Mouse (Mus musculus) lung, embryonic 16.5 days (tissue): ENCODE results near the gene Sytl2. TPM values are rescaled to one million over a fixed set of nuclear protein-coding genes. Genes with fewer than 3 reads are reported as not detected.

Experiments
- ATAC-seq: fragments of 200-750 bp; cut with Nextera tagmentation; 2 replicates; pipeline ENCODE4 v1.8.0; 2017; ENCODE audit warnings: low read depth, mild to moderate bottlenecking, moderate library complexity
- H3K27ac ChIP-seq: fragments of 300-500 bp; sonication (generic); 2 replicates; pipeline ENCODE4 v1.5.1; 2014; ENCODE audit warnings: mild to moderate bottlenecking, control low read depth, low read length
- H3K27me3 ChIP-seq: fragments of 300-500 bp; sonication (generic); 2 replicates; pipeline ENCODE4 v1.6.1; 2014; ENCODE audit warnings: low read depth, low read length, mixed read lengths; ENCODE audit not compliant: control insufficient read depth, insufficient read depth
- H3K36me3 ChIP-seq: fragments of 300-500 bp; sonication (generic); 2 replicates; pipeline ENCODE4 v1.6.1; 2014; ENCODE audit warnings: low read length; ENCODE audit not compliant: control insufficient read depth, insufficient read depth
- H3K4me1 ChIP-seq: fragments of 300-500 bp; sonication (generic); replicated peaks from 2 replicates; pipeline ENCODE4 v1.6.1; 2014; ENCODE audit warnings: low read length, mixed read lengths; ENCODE audit not compliant: control insufficient read depth, insufficient read depth
- H3K4me2 ChIP-seq: fragments of 300-500 bp; sonication (generic); 2 replicates; pipeline ENCODE4 v1.6.1; 2014; ENCODE audit warnings: low read depth, low read length, control low read depth
- H3K4me3 ChIP-seq: fragments of 300-500 bp; sonication (generic); 2 replicates; pipeline ENCODE4 v1.5.1; 2014; ENCODE audit warnings: mild to moderate bottlenecking, low read length, control low read depth
- H3K9ac ChIP-seq: fragments of 300-500 bp; sonication (generic); 2 replicates; pipeline ENCODE4 v1.6.1; 2014; ENCODE audit warnings: low read length, control low read depth
- H3K9me3 ChIP-seq: fragments of 300-500 bp; sonication (generic); 2 replicates; pipeline ENCODE4 v1.6.1; 2016; ENCODE audit warnings: low read length; ENCODE audit not compliant: control insufficient read depth
- WGBS: fragments of 180-500 bp; shearing (Covaris S2); extraction: QIAGEN DNeasy Blood & Tissue Kit; methylation state at CpG from one replicate; pipeline ENCODE4 v1.1.7; 2014; 5-methylcytosine and 5-hydroxymethylcytosine counted together
- polyA plus RNA-seq: library from polyadenylated mRNA; unstranded; fragments of >200 nt; fragmentation: Nextera tagmentation; extraction: Ambion mirVana; gene quantifications from 2 replicates; pipeline ENCODE4 v1.2.1, GENCODE M21; 2015

The Sytl2 gene
- polyA plus RNA-seq, 1 experiment from 2014 or later: 5.5 TPM

DNA sequence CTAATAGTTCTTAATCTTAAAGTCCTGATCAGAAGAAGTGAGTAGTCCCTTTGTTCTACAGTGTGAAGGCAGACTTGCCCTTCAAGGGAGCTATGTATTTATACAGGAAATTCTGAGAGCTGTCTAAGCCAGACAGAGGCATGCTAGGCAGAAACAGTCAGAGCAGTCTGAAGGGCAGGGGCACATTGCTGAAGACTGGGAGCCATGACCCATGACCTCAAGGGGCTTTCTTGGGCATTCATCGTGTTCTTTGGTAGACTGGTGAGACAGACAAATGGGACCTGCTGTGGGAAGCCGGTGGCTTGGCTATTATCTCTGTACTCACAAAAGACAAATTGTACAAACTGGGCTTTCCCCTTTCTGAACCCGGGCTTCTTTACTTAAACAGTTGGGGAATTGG is 4.0 kb downstream of the Sytl2 start:
- ATAC-seq: no peak
- H3K4me3 ChIP-seq: no peak overlapping the region
- no peaks in the 10 kb centered on the region for H3K27me3 ChIP-seq
- H3K4me1 ChIP-seq: no peaks in the 10 kb centered on the region
- H3K27ac ChIP-seq: no peak overlapping the region
- 7% methylated on average over 3 of the region's 3 CpGs for whole genome bisulfite sequencing
- H3K9ac ChIP-seq: no peak overlapping the region
- H3K36me3 ChIP-seq: no peaks in the 10 kb centered on the region
- H3K9me3 ChIP-seq: no peaks in the 10 kb centered on the region
- no peak overlapping the region for H3K4me2 ChIP-seq

DNA sequence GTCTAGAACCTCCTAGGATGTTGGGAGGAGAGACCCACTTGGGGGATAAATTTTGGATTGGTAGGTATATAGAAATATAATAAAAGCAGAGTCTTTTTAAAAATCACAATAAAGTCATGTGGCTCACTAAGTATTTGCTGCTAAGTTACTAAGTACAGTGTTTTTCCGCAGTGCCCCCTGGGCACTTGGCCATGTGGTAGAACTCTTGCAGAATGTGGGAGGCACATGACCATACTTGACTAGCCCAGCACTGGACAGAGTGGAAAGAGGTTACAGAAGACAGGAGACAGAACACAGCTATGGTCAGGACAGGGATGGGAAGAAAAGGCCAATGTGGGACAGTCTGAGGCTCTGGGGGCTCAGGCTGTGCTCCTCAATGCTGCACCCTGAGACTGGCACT is 4.9 kb downstream of the Sytl2 start:
- no peak overlapping the region for H3K9ac ChIP-seq
- no peaks in the 10 kb centered on the region for H3K36me3 ChIP-seq
- no peak for ATAC-seq
- H3K27ac ChIP-seq: no peak overlapping the region
- H3K4me3 ChIP-seq: no peak overlapping the region
- H3K4me2 ChIP-seq: no peak overlapping the region
- H3K9me3 ChIP-seq: no peaks in the 10 kb centered on the region
- no peaks in the 10 kb centered on the region for H3K4me1 ChIP-seq
- 81% methylated on average over 1 of the region's 1 CpGs for WGBS
- no peaks in the 10 kb centered on the region for H3K27me3 ChIP-seq

DNA sequence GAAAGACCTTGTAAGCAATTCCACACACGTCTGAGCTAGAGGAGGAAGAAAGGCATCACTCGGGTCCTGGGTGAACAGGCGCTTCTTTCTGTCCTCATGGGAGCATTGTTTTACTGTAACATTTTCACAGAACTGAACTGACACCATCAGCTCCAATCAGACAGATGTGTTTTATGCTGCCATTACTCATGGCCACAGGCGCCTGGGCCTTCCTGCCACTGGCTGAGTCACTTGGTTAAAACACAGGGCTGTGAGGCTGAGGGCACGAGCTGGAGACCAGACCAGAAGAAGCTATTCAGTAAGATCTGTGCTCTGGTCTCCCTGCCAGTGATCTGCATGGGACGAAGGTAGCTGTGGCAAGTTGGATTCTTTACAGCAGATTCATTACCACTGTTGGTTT is 6.0 kb downstream of the Sytl2 start:
- Histone ChIP-seq H3K4me1 (peaks cover 5% of the 10 kb centered on the region; the same call in 1 of the 2 replicates), H3K27me3 (no peaks in the 10 kb centered on the region), H3K27ac (no peak overlapping the region), H3K36me3 (no peaks in the 10 kb centered on the region), H3K9me3 (no peaks in the 10 kb centered on the region), H3K4me3 (no peak overlapping the region), H3K4me2 (no peak overlapping the region), H3K9ac (no peak overlapping the region)
- ATAC-seq: no peak
- WGBS: 66% methylated on average over 6 of the region's 6 CpGs

DNA sequence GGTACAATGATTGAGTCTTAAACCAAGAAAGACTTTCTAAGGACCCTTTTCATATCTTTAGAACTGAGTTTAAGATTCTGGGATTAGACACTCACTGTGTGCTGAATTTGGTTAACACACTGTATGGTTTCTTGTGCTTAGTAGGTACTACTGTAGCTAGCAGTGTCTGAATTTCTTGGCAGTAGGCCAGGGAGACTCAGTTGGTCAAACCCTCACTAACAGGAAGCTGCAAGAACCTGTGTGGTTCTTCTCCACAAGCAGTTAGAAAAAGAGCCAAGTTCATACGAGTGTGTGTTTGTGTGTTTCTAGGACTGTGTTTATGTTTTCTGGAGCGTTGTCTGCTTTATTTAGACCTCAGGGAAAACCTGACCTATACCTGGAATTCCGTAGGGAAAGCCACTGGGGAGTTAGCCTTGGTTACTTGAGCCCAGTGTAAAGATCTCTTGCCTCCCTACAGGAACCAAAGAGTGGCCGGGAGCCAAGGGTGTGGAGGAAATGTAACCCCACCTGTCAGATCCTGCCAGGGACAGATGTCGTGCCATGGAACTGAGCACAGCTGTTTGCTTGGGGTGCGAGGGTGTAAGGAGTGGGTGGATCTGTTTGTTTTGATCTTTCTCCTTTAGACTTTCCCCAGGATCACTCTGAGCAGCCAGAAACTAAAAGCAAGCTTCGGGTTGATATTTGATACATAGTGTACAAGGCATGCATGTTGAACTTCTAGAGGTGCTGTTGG is 10.3 kb downstream of the Sytl2 start:
- no peak overlapping the region for H3K4me2 ChIP-seq
- H3K4me3 ChIP-seq: no peak overlapping the region
- no peaks in the 10 kb centered on the region for H3K9me3 ChIP-seq
- H3K9ac ChIP-seq: no peak overlapping the region
- WGBS: 26% methylated on average over 7 of the region's 7 CpGs
- H3K27ac ChIP-seq: no peak overlapping the region
- no peaks in the 10 kb centered on the region for H3K27me3 ChIP-seq
- no peak for ATAC-seq
- H3K36me3 ChIP-seq: no peaks in the 10 kb centered on the region
- H3K4me1 ChIP-seq: peaks cover 5% of the 10 kb centered on the region; the same call in 1 of the 2 replicates

DNA sequence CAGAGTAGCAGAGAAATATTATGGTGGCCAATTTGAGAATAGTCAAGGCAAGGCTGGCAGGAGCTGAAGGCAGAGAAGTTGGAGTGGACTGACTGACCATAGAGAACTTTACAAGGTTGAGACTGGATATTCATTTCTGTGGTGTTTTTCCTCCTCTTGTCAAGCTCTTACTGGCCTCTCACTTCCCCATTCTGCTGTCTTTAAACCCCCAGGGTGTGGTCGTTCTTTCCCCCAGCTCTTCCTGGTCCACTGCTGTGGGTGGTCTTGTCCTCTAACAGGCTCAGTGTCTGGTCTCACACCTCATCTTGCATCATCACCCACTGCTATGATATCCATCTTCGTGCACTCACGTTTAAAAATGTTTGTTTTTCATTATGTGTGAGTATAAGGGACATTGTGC is 11.4 kb downstream of the Sytl2 start:
- Histone ChIP-seq H3K4me2 (no peak overlapping the region), H3K36me3 (no peaks in the 10 kb centered on the region), H3K9me3 (no peaks in the 10 kb centered on the region), H3K4me1 (peaks cover 5% of the 10 kb centered on the region; the same call in 1 of the 2 replicates), H3K27ac (no peak overlapping the region), H3K9ac (no peak overlapping the region), H3K4me3 (no peak overlapping the region), H3K27me3 (no peaks in the 10 kb centered on the region)
- no peak for ATAC-seq
- 34% methylated on average over 3 of the region's 3 CpGs for WGBS

DNA sequence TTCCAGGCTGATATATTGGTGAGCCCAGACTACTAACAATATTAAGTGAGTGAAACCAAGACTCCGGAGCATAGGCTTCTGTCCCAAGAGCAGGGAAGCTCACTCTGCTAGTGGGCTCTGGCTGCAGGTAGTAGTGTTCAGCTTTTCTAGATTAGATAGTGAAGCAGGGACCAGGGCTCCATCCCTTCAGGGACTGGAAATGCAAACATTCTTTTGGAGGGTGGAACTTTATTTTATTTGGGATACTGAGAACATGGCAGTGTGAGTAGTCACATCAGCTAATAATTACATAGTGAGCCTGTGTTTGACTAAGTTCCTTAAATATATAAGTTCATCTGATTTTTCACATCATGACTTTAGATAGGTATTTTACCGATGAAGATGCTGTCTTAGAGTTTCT is 14.8 kb downstream of the Sytl2 start:
- WGBS: 83% methylated on average over 2 of the region's 2 CpGs

DNA sequence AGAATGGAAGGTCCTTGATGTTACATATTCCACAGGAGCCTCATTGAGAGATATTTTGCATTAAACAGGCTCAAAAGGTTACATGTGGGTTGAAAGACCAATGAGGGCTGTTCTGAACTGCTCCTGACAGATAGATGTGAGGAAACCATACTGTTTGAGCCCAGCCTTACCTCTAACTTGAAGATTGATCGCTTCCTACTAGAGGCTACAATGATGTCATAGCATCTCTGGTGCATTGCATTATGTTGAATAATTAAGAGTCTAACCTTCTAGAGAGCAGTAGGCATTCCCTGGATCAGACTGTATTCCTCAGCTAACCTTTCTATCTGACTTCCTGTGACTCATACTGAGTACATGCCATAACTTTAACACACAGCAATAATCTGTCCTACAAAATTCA is 17.4 kb downstream of the Sytl2 start:
- no peak for ATAC-seq
- Histone ChIP-seq H3K27ac (no peak overlapping the region), H3K9me3 (no peaks in the 10 kb centered on the region), H3K27me3 (no peaks in the 10 kb centered on the region), H3K4me1 (no peaks in the 10 kb centered on the region), H3K4me3 (no peak overlapping the region), H3K36me3 (no peaks in the 10 kb centered on the region), H3K4me2 (no peak overlapping the region), H3K9ac (no peak overlapping the region)
- WGBS: 90% methylated on average over 1 of the region's 1 CpGs

More for the DNA sequence above, 14.8 kb downstream of the Sytl2 start:
- Histone ChIP-seq H3K36me3 (no peaks in the 10 kb centered on the region), H3K27me3 (no peaks in the 10 kb centered on the region), H3K4me2 (no peak overlapping the region), H3K9ac (no peak overlapping the region), H3K9me3 (no peaks in the 10 kb centered on the region), H3K4me1 (peaks cover 5% of the 10 kb centered on the region; the same call in 1 of the 2 replicates), H3K4me3 (no peak overlapping the region), H3K27ac (no peak overlapping the region)
- ATAC-seq: no peak

DNA sequence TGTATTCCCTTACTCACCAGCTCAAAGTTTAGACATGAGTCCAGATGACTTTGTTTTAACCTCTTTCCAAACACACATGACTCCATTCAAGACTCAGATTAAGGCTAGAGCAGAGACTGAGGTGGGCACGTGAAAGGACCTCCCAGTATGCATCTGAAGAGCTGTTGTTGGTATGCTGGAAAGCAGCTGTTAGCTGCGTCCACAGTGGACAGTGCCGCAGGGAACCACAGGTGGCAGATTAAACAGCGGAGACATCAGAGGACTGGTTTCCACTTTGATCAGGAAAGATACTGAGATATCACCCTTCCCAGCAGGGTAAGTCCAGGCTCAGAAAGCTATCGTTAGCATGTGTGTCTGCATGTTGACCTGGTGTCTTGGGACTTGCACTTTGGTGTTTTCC is 18.1 kb downstream of the Sytl2 start:
- no peaks in the 10 kb centered on the region for H3K4me1 ChIP-seq
- no peak overlapping the region for H3K27ac ChIP-seq
- no peaks in the 10 kb centered on the region for H3K36me3 ChIP-seq
- H3K9me3 ChIP-seq: no peaks in the 10 kb centered on the region
- H3K4me2 ChIP-seq: no peak overlapping the region
- H3K27me3 ChIP-seq: no peaks in the 10 kb centered on the region
- H3K9ac ChIP-seq: no peak overlapping the region
- ATAC-seq: no peak
- WGBS: 36% methylated on average over 5 of the region's 5 CpGs
- no peak overlapping the region for H3K4me3 ChIP-seq

DNA sequence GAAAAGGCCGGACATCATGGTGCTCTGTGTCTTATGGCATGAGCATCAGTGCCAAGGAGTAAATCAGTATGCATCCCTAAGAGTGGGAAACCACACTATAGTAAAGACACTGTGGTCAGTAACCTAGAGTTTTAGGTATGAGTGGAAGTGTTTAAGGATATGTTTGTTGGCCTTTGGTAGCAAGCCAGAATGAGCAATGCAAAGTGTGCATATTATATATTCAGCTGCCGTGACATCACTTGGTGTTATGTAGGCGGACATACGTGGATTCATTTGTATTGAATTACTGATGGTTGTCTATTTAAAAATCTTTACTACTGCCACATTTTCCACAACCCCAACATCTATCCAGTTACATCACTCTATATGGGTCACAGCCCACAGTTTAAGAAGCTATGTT is 23.1 kb downstream of the Sytl2 start:
- H3K4me1 ChIP-seq: no peaks in the 10 kb centered on the region
- no peak overlapping the region for H3K27ac ChIP-seq
- H3K9ac ChIP-seq: no peak overlapping the region
- no peaks in the 10 kb centered on the region for H3K27me3 ChIP-seq
- no peak overlapping the region for H3K4me3 ChIP-seq
- H3K4me2 ChIP-seq: no peak overlapping the region
- no peaks in the 10 kb centered on the region for H3K36me3 ChIP-seq
- 83% methylated on average over 4 of the region's 4 CpGs for WGBS
- no peaks in the 10 kb centered on the region for H3K9me3 ChIP-seq
- ATAC-seq: no peak

DNA sequence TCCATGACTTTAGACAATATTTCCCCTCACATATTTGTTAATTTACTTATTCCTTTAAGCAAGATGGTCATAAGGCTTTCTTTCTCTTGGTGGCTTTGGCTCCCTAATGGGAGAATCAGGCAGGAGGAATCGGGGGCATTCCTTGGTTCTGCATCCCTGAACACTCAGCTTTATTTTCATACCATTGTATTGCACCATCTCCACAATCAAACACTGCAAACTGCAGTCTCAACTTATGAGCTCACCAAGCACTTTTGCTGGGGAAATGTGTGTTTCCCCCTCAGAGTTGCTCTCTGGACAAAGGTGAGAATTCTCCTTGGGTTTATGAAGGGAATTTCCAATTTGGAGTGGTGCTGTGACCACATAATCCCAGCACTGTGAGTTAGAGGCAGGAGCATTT is 28.1 kb downstream of the Sytl2 start:
- H3K27ac ChIP-seq: no peak overlapping the region
- no peak overlapping the region for H3K9ac ChIP-seq
- no peaks in the 10 kb centered on the region for H3K9me3 ChIP-seq
- no peaks in the 10 kb centered on the region for H3K4me1 ChIP-seq
- ATAC-seq: no peak
- no peak overlapping the region for H3K4me2 ChIP-seq
- H3K36me3 ChIP-seq: no peaks in the 10 kb centered on the region
- WGBS: 92% methylated on average over 1 of the region's 1 CpGs
- H3K4me3 ChIP-seq: no peak overlapping the region
- H3K27me3 ChIP-seq: no peaks in the 10 kb centered on the region
